In genomic region chr8:91612387-91613130, GRCm38 (mm10) we compare ENCODE assay signal across 14 mouse cellular contexts.
DNase-seq lines count a peak whose midpoint lies in the region; ATAC-seq lines count a peak whose summit lies in the region.
"Had no signal": no experiment of that assay in that cellular context is flagged by ENCODE, and none has a peak within 500 bp of the region (broad histone marks: within the 10 kb centered on the region; RNA-seq: fewer than 3 reads in every experiment).

No protein-coding gene starts in this region.

- H3K9me3 ChIP-seq in kidney, embryonic 15.5 days (replicated peaks), result no peaks in the 10 kb centered on the region
- H3K9me3 ChIP-seq in embryonic facial prominence, embryonic 12.5 days, result no peaks in the 10 kb centered on the region
- H3K9me3 ChIP-seq in hindbrain, embryonic 15.5 days, result no peaks in the 10 kb centered on the region
- no peaks in the 10 kb centered on the region for H3K9me3 ChIP-seq in neural tube, embryonic 13.5 days
- H3K9me3 ChIP-seq in liver, embryonic 12.5 days (replicated peaks), result no peaks in the 10 kb centered on the region
- H3K9me3 ChIP-seq: liver, embryonic 13.5 days had no signal

- WGBS in kidney, embryonic 15.5 days, result 32% methylated on average over 18 of the region's 18 CpGs
- WGBS in embryonic facial prominence, embryonic 12.5 days, result 20% methylated on average over 18 of the region's 18 CpGs
- 31% methylated on average over 18 of the region's 18 CpGs for WGBS in hindbrain, embryonic 15.5 days
- WGBS in neural tube, embryonic 13.5 days, result 22% methylated on average over 18 of the region's 18 CpGs
- WGBS in liver, embryonic 12.5 days (ENCODE audit: insufficient replicate concordance), result 70% methylated on average over 18 of the region's 18 CpGs

- peaks cover 23% of the 10 kb centered on the region for H3K27me3 ChIP-seq in kidney, embryonic 15.5 days
- H3K27me3 ChIP-seq in embryonic facial prominence, embryonic 12.5 days, result 0 out of 2 replicates have a peak, but pooled peaks cover 5% of the 10 kb centered on the region
- peaks cover 18% of the 10 kb centered on the region; the same call in 1 of the 2 replicates for H3K27me3 ChIP-seq in hindbrain, embryonic 15.5 days
- peaks cover 82% of the 10 kb centered on the region for H3K27me3 ChIP-seq in neural tube, embryonic 13.5 days
- no peaks in the 10 kb centered on the region for H3K27me3 ChIP-seq in liver, embryonic 12.5 days (replicated peaks)
- H3K27me3 ChIP-seq: liver, embryonic 13.5 days had no signal

- H3K9ac ChIP-seq in kidney, embryonic 15.5 days, result no peak overlapping the region
- no peak overlapping the region for H3K9ac ChIP-seq in embryonic facial prominence, embryonic 12.5 days
- H3K9ac ChIP-seq in hindbrain, embryonic 15.5 days, result no peak overlapping the region
- no peak overlapping the region for H3K9ac ChIP-seq in neural tube, embryonic 13.5 days
- H3K9ac ChIP-seq in liver, embryonic 12.5 days, result no peak overlapping the region
- H3K9ac ChIP-seq: liver, embryonic 13.5 days had no signal

- peaks cover 39% of the 10 kb centered on the region for H3K4me1 ChIP-seq in kidney, embryonic 15.5 days
- H3K4me1 ChIP-seq in embryonic facial prominence, embryonic 12.5 days, result peaks cover 66% of the 10 kb centered on the region
- H3K4me1 ChIP-seq in hindbrain, embryonic 15.5 days (replicated peaks), result peaks cover 39% of the 10 kb centered on the region
- peaks cover 59% of the 10 kb centered on the region for H3K4me1 ChIP-seq in neural tube, embryonic 13.5 days (replicated peaks)
- no peaks in the 10 kb centered on the region for H3K4me1 ChIP-seq in liver, embryonic 12.5 days

- no peak for DNase-seq in kidney, postnatal 36 days
- DNase-seq: cerebellum, postnatal 14 days; heart, postnatal 14 days; kidney, adult 11 months; liver, embryonic 13.5 days; lung, postnatal 4 days; thymus, postnatal 25 days had no signal

- peak overlapping the region; percentile 17; the same call in 1 of the 2 replicates for H3K4me2 ChIP-seq in kidney, embryonic 15.5 days
- peak overlapping the region; percentile 11; the same call in 1 of the 2 replicates for H3K4me2 ChIP-seq in embryonic facial prominence, embryonic 12.5 days (replicated peaks)
- no peak overlapping the region for H3K4me2 ChIP-seq in hindbrain, embryonic 15.5 days
- peak overlapping the region; percentile 17; the same call in 1 of the 2 replicates for H3K4me2 ChIP-seq in neural tube, embryonic 13.5 days
- H3K4me2 ChIP-seq in liver, embryonic 12.5 days, result no peak overlapping the region
- H3K4me2 ChIP-seq: liver, embryonic 13.5 days had no signal

- no peaks in the 10 kb centered on the region for H3K36me3 ChIP-seq in kidney, embryonic 15.5 days
- no peaks in the 10 kb centered on the region for H3K36me3 ChIP-seq in embryonic facial prominence, embryonic 12.5 days
- no peaks in the 10 kb centered on the region for H3K36me3 ChIP-seq in hindbrain, embryonic 15.5 days
- H3K36me3 ChIP-seq in neural tube, embryonic 13.5 days, result no peaks in the 10 kb centered on the region
- no peaks in the 10 kb centered on the region for H3K36me3 ChIP-seq in liver, embryonic 12.5 days
- H3K36me3 ChIP-seq: liver, embryonic 13.5 days had no signal

- H3K27ac ChIP-seq in kidney, embryonic 15.5 days, result peak overlapping the region; percentile 30; the same call in 1 of the 2 replicates
- H3K27ac ChIP-seq in embryonic facial prominence, embryonic 12.5 days, result peak overlapping the region; percentile 12; the same call in 1 of the 2 replicates
- no peak overlapping the region for H3K27ac ChIP-seq in hindbrain, embryonic 15.5 days (replicated peaks)
- H3K27ac ChIP-seq in neural tube, embryonic 13.5 days (replicated peaks), result no peak overlapping the region
- no peak overlapping the region for H3K27ac ChIP-seq in liver, embryonic 12.5 days
- H3K27ac ChIP-seq: liver, embryonic 13.5 days had no signal

- no peak overlapping the region for H3K4me3 ChIP-seq in kidney, embryonic 15.5 days (replicated peaks)
- H3K4me3 ChIP-seq in embryonic facial prominence, embryonic 12.5 days, result no peak overlapping the region
- no peak overlapping the region for H3K4me3 ChIP-seq in hindbrain, embryonic 15.5 days
- no peak overlapping the region for H3K4me3 ChIP-seq in neural tube, embryonic 13.5 days
- H3K4me3 ChIP-seq in liver, embryonic 12.5 days, result no peak overlapping the region
- H3K4me3 ChIP-seq: erythroblast, embryonic 14.5 days; liver, embryonic 13.5 days had no signal

- ATAC-seq in kidney, embryonic 15.5 days (replicated peaks; ENCODE audit: low FRiP score), result peak; percentile 35; the same call in 1 of the 2 replicates
- no peak for ATAC-seq in embryonic facial prominence, embryonic 12.5 days (ENCODE audit: insufficient number of reproducible peaks, insufficient read depth, low FRiP score, low TSS enrichment)
- peak; percentile 16; the same call in 1 of the 2 replicates for ATAC-seq in hindbrain, embryonic 15.5 days (ENCODE audit: low FRiP score, low read depth)
- peak; percentile 48; the same call in 1 of the 2 replicates for ATAC-seq in neural tube, embryonic 13.5 days (ENCODE audit: low read depth)
- ATAC-seq in frontal cortex, adult (ENCODE audit: low TSS enrichment), result no peak
- no peak for ATAC-seq in liver, embryonic 12.5 days

Comparison
In these comparisons a context has a peak if more than half of its experiments do, and no peak if none do; other contexts are left out.
1. ATAC-seq: peak in kidney, embryonic 15.5 days (single experiment), hindbrain, embryonic 15.5 days (single experiment) and neural tube, embryonic 13.5 days (single experiment); none in embryonic facial prominence, embryonic 12.5 days (single experiment), frontal cortex, adult (single experiment) and liver, embryonic 12.5 days (single experiment).
2. H3K27ac ChIP-seq: peak in kidney, embryonic 15.5 days (single experiment) and embryonic facial prominence, embryonic 12.5 days (single experiment); none in hindbrain, embryonic 15.5 days (single experiment), neural tube, embryonic 13.5 days (single experiment) and liver, embryonic 12.5 days (single experiment).
3. H3K4me2 ChIP-seq: peak in kidney, embryonic 15.5 days (single experiment), embryonic facial prominence, embryonic 12.5 days (single experiment) and neural tube, embryonic 13.5 days (single experiment); none in hindbrain, embryonic 15.5 days (single experiment) and liver, embryonic 12.5 days (single experiment).